Mouse (Mus musculus) gastrocnemius, postnatal 14 days (tissue): Measurements from ENCODE around the gene Cpeb4. TPM values are rescaled to one million over a fixed set of nuclear protein-coding genes. Genes with fewer than 3 reads are reported as not detected.

Source experiments
- DNase-seq: peaks from one replicate; pipeline ENCODE4 v3.0.0; 2021; ENCODE audit warnings: mixed read lengths
- intact Hi-C: fragments of 180-260 bp; cut with DNase I; formaldehyde crosslinking; loops from one replicate; pipeline ENCODE4 v1.15.1; 2025; ENCODE audit warnings: low total_unique reads
- long read RNA-seq, 2 experiments: library from polyadenylated mRNA; stranded (forward); transcript quantifications; one replicate each; pipeline ENCODE4 v2.0.0; 2021
- total RNA-seq, 2 experiments: library from RNA; stranded (reverse); gene quantifications; 2 replicates each; pipeline ENCODE4 v1.2.3; 2021

Gene Cpeb4
- total RNA-seq = 10 to 100 TPM; 63.1 to 66.2 TPM
- long read RNA-seq, experiment 1, full-length matches to known transcripts = 2 of 6 reads
- long read RNA-seq, experiment 1, partial matches to known transcripts = 1 of 6 reads
- long read RNA-seq, experiment 1, other reads (novel, unspliced or antisense) = 3 of 6 reads
- long read RNA-seq, experiment 2, full-length matches to known transcripts = 3 of 10 reads
- long read RNA-seq, experiment 2, partial matches to known transcripts = 3 of 10 reads
- long read RNA-seq, experiment 2, other reads (novel, unspliced or antisense) = 4 of 10 reads

- no peak for DNase-seq
Measured at GRCm38 (mm10) chr11:31871911-31872310, at the start of gene Cpeb4. TSS of gene Cpeb4 (plus strand) at chr11:31872211.

DNA sequence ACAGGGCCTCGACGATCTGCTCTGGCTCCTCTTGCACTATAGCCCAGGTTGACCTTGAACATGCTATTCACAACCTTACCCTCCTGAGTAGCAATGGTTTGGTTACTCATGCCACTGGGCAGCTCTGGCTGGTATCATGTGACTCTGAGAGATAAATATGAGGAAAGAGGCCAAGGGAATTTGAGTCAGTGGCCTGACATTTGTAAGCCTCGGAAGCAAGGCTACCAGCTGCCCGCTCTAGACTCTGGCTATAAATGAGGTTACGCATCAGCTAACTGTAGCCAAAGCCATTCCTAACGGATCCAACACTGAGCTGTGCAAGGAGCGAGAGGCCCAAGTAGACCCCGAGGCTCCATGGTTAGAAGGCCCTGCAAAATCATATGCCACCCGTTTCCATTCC is 49.5 kb upstream of the Cpeb4 start:
- intact Hi-C loops = no loop called here
- peak; percentile 40 for DNase-seq

More at GRCm38 (mm10) chr11:31871911-31872310, at the start of gene Cpeb4:
- intact Hi-C loops = no loop called here

DNA sequence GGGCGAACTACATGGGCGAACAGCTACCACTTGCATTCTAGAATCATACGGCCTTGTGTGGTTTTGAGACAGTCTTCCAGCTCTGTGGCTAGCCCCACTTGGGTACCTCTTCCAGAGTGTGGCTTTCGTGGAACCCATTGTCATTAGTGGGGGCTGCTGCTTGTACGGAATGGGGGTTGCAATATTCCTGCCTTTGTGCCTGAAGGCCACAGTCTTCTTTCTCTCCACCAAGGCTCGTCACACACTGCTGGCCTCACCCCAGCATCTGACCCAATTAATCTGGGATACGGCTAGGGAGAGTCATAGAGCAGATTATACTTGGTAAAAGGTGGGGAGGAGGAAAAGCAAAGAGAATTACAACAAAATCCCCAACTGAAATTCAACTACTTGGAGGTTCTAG is 48.5 kb upstream of the Cpeb4 start:
- DNase-seq = no peak
- intact Hi-C loops = no loop called here

DNA sequence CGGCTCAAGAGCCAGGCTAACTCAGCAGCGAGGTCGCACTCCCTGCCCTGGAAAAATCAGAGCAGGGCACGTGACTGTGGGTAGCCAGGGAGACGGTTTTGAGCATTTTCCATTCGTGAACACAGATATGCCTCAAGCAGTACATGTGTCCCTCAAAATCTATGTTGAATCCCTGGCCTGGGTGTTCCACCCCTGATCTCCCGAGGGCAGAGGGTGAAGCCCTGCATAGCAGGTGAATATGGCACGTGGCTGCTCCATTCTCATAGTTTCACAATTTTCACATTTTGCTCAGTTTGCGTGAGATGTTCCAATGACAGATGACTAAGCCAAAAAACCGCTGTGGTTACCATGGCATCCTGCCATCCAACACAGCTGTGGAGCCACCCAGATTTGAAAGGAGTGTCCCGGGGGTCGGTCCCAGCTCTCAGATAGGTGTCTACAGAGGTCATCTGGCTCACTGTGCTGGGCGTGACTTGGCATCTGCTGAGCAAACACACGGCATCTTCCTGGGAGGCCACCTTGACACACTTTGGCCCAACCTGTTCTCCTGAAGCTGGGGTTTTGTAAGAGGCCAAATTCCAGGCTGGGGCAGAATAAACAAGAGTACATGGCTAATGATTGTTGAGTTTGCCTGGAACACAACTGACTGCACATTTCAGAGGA is 47.4 kb upstream of the Cpeb4 start:
- intact Hi-C loops = no loop called here
- peak; percentile 19 for DNase-seq

DNA sequence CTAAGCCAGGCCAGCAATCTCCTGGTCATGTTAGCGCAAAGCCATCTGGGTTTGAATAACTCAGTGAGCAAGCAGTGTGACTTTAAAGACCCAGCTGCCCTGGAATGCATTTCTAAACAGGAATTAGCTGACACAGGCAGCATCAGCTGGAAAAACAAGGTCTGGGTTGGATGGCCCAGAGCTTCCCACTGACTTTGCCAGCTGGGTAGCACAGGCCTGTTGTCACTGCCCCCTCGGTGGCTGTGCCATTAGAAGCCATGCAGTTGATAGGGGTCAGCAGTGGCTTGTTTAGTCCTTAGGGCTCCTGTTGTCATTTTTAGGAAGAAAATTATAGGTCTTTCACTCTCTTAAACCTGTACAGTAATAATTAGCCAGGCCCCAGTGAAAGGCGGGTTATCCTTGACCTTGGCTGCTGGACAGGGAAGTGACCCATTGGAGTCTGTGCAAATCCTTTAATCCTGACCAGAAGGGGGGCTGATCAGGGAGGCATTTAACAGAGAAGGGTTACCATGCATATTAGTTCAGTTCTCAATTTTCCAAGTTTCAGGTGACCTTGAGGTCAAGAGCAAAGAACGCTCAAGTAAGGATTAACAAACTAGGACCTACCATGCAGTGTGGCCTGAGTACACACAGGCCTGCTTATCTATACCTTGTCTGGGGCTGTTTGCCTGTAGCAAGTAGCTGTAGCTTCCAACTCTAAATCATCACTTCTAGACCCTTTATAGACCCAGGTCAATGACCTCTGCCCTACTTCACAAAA is 43.8 kb upstream of the Cpeb4 start:
- peak; percentile 50 for DNase-seq

DNA sequence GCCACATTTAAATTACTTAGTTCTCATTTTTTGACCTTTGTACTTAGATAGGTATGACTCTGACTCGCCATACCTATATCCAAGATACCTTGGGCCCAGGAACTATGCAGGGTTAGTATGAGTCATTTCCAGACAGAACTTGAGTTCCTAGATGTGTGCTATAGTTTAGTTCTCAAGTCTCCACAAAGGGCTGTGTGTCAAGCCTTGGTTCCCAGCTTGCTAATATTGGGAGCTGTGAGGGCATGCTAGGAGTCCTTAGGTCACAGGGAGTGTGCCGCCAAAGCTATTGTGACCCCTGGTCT is 43.3 kb upstream of the Cpeb4 start:
- intact Hi-C loops = no loop called here
- DNase-seq = no peak

More for the DNA sequence above, 43.8 kb upstream of the Cpeb4 start:
- intact Hi-C loops = no loop called here

- intact Hi-C loops = no loop called here
- no peak for DNase-seq
Measured at GRCm38 (mm10) chr11:31830213-31831151, 41.5 kb upstream of the Cpeb4 start.

- intact Hi-C loops = no loop called here
- DNase-seq = no peak
Measured at GRCm38 (mm10) chr11:31831451-31831850, 40.6 kb upstream of the Cpeb4 start.

DNA sequence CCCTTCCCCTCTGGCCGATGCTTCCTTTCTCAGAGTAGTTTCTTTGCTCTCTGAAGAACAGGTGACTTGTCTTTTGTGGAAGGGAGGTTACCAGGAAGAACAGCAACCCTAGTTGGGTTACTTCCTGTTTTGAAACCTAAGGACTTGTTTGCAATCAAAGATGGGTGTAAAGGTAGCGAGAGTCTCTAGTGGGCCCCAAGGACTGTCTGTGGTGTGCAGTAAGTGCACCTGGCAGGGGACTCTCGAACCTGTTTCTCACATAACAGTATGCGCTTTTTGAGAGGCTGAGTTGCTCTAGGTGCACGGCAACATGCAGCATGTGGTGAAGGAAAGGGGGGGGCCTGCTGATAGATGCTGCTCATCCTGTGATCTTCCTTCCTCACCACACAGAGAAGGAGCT is 40.0 kb upstream of the Cpeb4 start:
- intact Hi-C loops = no loop called here
- no peak for DNase-seq

DNA sequence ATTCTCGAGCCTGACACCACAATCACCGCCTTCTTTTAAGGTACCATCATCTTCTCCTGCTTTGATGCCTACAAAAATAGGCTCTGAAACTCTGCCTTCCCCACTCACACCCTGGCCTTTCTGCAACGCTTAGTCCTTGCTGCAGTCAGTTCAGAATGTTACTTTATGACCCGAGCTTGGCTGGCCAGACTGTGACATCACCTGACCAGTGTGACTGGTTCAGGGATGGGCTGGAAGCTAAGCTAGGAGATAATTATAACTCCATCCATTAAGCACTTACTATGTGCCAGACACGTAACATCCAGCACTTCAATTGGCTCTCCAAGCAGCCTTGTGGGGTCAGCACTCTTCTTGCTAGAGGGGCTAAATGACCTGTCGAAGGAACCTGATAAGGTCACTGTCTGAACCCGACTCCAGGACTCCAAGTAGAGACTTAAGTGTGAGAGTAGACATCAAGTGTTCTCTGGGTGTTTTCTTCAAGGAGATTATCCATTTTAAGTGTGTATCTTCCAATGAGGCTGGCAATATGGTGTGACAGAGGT is 39.5 kb upstream of the Cpeb4 start:
- intact Hi-C loops = no loop called here
- DNase-seq = no peak

- intact Hi-C loops = no loop called here
- no peak for DNase-seq
Measured at GRCm38 (mm10) chr11:31833506-31833905, 38.5 kb upstream of the Cpeb4 start.

GRCm38 (mm10) chr11:31835352-31835751 is 36.7 kb upstream of the Cpeb4 start:
- no peak for DNase-seq
- intact Hi-C loops = no loop called here

- DNase-seq = no peak
- intact Hi-C loops = no loop called here
Measured at GRCm38 (mm10) chr11:31837243-31837642, 34.8 kb upstream of the Cpeb4 start.

GRCm38 (mm10) chr11:31837753-31838152 is 34.3 kb upstream of the Cpeb4 start:
- DNase-seq = no peak
- intact Hi-C loops = no loop called here

GRCm38 (mm10) chr11:31838442-31839083 is 33.4 kb upstream of the Cpeb4 start:
- intact Hi-C loops = no loop called here
- DNase-seq = peak; percentile 59

DNA sequence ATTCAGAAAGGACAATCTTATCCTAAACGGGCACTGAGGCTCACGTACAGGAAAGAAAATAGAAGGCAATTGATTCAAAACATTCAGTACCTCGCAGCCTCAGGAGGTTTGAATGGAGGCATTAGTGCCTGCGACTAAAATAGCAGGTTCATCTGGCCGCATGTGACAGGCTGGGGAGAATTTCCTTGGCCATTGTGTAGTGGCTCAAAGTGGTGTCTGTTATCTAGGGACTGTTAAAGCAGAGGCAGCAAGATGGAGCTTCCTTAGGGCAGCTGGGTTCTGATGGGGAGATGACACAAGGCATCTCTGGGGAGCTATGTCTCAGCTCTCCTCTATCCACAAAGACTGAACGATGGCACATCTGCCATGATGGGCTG is 32.9 kb upstream of the Cpeb4 start:
- DNase-seq = no peak
- intact Hi-C loops = no loop called here

DNA sequence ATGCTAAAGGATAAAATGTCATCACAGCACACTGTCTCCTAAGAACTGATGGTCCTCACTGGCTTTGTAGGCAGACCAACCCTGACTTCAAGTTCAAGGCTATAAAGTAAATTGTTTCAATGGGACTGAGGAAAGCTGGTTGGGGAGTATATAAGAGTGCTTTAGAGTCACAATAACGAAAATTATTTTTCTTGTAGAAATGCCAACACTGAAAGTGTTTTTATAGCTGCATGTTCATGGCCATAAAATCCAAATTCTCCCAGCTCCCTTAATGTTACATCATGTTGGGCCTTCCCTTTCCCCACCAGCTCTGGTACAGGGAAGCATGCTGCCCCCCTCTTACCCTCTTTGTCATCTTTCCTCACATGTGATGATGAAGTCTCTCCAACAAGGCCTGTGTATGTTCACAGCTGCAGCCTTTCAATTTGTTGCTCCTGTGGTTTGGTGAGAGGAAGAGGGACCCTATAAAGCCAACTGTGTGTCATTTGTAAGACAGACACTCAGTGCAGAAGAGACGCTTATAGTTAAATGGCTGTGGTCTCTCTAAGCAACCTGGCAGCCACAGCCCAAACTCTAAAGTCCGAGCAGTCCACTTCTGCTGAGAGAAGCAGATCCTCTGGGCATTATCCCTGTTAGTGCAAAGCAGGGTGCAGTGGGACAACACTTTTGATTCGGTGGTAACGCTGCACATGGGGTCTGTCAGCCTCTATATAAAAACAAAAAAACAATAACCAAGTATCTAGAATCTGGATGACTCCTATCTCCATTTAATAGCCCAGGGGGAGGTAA is 29.6 kb upstream of the Cpeb4 start:
- no peak for DNase-seq
- intact Hi-C loops = no loop called here

DNA sequence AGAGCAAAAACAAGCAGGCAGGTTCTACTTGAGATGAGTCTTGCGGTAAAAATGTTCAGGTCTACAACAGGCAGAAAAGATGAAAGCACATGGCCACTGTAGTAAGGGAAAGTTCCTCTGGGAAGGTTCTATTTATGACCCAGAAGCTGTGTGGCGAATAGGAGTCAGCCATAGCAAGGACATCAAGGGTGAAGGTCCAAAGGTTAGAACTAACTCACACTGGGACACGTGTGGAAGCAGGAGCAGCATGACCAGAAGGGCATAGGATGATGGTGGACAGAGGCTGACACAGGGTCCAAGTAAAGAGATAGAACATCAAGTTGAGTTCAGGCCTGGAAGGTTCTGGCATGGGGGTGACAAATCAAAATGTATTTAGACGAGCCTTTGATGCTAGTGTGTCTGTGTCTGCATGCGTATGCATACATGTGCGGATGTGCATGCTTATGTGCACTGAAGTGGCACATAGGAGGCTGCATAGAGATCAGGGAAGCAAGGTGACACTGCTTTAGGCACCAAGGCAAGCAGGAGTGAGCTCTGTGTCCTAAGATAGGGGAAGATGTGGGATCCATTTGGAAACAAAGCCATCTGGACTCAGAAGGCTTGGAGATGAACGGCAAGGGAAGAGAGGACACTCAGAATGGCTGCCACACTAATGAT is 28.7 kb upstream of the Cpeb4 start:
- no peak for DNase-seq

More for the DNA sequence above, 28.7 kb upstream of the Cpeb4 start:
- intact Hi-C loops = no loop called here
